Mouse (Mus musculus) yolk sac, embryonic 10.5 days (tissue): ENCODE results near the gene Fyn.

Source experiments
- DNase-seq: peaks from one replicate; pipeline ENCODE4 v3.0.0-alpha.2; 2017; ENCODE audit warnings: low spot score

The Fyn gene

DNA sequence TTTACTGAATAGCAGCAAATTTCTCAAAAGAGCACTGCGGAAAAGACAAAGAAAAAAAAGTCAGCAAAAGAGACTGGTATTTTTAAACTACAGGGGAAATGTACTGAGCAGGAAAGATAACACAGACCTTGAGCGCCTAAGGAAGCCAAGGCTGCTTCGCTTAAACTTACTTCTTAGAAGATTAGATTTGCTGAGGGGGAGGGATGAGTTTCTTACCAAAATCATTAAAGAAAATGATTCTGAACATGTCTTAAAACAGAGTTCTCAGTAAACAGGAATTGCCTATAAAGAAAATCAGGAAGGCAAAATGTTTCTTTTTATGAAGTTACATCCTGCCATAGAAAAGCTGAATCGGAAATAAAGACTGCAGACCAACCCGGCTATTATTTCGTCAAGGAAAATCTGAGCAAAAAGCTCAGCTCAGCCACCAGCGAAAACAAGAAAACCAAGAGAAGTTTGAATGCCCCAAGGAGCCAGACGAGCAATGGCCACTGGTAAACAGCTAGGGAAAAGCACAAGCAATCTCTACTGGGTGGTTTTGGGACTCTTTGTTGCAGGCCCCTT, at the start of gene Fyn:
Fyn (plus strand) TSS at position 284 of the 564 bp plus-strand sequence.
- no peak for DNase-seq

DNA sequence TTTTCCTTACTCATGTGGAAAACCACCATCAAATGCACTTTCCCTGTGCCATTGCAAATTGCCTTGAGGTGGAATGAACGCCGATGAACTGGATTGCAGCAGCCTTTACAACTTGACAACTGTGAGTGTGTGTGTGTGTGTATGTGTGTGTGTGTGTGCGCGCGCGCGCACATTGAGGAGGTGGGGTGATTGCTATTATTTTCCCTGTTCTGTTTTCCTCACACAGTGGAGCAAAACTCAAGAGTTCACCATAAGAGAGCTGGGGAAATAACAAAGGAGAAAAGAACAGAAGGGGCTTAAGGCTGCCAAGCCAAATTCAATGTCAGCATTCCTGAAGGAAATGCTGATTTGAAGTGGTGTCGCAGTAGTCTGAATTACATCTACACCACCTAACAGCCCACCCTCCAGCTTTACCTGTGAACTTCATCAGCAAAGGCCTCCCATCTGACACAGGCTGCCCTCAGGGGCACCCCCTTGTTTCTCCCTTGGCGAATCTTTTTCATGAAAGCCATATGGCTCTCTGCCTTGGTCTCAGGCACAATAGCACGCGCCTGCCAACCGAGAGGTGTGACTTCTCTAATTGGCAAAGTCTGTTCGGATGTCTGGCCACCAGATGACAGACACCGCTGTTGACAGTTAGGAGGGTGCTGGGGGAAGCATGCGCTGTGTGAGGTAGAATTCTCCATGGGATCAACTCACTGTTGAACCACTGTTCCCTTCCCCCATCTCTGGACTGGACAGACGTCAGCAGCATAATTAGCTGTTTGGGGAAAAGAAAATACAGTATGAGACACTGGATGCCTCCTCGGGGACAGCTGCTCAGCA, 47.6 kb upstream of the Fyn start:
- no peak for DNase-seq

DNA sequence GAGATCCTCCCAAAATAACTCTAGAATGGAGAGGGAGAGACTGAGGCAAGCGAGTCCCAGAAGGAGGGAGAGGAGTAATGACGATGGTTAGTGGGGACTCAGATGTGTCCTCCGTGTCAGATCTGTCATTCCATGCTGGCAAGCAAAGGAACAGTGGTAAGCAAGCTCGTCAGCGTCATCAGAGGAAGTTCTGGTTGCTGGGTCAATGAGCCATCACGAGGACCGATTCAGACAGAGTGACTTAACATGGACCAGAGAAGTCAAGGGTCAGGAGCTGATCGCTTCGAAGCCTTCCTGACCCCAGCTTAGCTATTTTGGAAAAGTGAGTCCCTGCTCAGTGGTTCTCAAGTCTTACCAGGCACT, 47.1 kb upstream of the Fyn start:
- no peak for DNase-seq

DNA sequence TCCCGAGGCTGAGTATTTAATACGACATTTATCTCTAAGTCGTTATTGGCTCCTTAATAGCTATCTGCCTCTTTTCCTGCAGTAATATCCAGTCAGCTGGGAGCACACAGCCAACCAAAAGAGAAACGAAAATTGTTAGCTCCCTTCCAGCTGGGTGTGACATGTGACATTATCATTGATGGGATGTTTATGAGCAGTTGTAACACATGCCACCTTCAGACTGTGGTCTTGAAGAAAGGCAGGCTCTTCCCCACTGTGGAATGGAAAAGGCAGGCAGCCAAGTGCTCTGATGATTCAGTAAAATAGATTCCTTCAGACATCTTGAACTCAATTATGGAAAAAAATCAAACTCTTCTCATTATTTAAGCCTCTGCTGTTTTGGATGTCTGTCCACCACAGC, 46.5 kb upstream of the Fyn start:
- no peak for DNase-seq

DNA sequence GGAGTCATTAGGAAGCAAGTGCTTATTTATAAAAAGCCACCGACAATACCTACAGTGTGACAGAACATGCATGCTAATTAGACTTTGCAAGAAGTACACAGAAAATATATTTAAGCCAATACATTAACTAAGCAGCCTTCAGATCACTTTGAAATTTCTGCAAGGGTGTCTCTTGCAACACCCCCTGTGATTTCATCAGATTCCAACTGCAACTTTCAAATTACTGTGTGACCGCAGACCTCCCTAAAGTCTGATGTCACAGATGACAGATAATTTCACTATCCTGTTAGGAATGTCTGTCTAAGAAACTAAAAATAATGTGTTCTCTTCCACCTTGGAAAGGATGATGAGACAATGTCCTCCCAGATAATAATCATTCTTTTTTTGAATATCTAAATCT, 44.4 kb upstream of the Fyn start:
- no peak for DNase-seq

DNA sequence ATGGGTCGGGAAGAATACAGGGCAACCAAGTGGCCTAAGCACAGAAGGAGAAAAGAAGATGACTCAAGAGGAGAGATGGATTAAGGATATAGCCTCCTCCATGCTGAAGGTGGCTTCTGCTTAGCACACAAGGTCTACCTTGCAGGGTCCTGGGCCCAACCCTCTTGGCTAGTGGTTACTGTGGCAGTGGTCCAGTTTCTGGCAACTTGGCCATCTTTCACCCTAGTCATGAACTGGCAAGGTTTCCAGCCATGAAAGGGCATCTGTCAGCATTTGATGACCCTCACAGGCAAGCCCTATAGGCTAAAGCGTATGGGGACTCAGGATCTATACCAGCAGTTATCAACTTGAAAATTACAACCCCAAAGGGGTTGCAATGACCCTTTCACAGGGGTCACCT, 40.0 kb upstream of the Fyn start:
- DNase-seq, result no peak

DNA sequence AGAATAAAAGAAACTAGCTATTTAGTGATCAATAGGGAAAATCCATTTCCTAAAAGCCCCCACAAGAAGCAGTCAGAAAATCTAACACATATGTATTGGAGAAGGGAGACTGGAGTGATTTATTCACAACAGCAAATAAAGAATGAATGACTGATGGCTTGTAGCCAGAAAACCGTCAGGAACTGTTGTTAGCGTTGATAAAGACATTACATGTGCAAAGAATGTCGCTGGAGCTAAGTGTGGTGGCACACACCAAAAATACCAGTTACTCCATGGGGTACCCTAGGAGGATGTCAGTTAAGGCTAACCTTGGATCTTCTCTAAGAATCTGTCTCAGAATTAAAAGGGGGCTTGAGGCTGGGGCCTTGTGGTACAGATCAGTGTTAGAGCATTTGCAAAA, 34.3 kb upstream of the Fyn start:
- no peak for DNase-seq

DNA sequence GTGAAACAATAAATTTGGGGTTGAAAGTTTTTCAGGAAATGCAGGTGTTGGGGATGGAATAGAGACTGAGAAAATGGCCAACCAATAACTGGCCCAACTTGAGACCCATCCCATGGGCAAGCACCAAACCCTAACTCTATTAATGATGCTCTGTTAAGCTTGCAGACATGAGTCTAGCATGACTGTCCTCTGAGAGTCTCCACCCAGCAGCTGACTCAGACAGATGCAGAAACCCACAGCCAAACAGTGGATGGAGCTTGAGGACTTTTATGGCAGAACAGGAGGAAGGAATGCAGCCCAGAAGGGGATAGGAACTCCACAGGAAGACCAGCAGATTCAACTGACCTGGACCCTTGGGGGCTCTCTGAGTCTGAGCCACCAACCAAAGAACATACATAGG, 32.8 kb upstream of the Fyn start:
- no peak for DNase-seq

DNA sequence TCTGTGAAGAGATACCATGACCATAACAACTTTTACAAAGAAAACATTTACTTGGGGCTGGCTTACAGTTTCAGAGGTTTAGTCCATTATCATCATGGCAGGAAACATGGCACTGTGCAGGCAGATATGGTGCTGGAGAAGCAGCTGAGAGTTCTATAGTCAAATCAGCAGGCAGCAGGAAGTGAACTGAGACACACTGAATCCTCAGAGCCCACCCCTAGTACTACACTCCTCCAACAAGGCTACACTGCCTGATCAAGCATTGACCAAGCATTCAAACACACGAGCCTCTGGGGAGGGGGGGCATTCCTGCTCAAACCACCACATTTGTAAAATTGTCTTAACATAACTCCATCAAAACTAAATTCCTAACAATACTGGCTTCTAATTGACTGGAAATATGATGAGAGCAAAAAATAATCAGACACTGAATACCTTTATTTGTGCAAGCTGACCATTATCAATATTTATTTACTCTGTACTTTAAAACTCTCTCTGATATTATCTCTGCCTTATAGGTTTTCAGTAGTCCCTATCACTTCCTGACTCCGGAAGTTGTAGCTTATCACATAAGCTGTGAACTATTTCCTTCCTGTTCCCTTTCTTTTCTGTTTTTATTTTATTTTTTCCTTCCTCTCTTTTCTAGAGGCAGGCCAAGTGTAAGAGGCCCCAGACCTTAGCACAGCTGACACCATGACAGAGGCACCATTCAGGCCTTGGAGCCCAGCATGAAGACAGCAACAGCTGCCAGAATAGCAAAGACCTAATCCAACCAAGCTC, 29.3 kb upstream of the Fyn start:
- no peak for DNase-seq

DNA sequence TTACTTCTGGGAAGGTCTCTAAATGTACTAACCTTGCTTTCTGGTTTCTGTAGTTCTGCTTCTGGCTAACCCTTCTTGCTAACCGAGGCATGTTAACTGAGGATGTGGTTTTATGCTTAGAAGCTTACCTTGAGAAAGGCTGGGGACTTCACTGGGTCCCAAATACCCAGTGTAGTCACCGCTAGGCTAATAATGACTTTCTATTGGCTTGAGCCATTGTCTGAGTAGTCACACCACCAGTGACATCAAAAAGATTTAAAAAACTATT, 28.8 kb upstream of the Fyn start:
- DNase-seq, result no peak

DNA sequence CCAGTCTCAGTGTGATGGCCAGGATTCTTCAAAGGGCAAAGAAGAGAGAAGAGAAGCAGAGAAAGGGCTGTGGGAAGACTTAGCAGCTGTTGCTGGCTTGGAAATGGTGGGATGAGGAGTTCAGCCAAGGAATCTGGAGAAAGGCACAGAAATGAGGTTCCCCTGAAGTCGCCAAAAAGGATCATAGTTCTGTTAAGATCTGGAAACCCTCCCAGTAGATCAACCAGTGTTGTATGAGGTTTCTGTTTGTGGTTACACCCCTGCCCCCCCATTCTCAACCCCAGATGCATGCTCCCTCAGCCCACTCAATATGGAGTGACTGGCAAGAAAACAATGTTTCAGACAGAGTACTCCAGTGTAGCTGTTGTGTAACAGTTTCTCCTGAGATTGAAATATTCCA, 25.1 kb upstream of the Fyn start:
- DNase-seq, result no peak

DNA sequence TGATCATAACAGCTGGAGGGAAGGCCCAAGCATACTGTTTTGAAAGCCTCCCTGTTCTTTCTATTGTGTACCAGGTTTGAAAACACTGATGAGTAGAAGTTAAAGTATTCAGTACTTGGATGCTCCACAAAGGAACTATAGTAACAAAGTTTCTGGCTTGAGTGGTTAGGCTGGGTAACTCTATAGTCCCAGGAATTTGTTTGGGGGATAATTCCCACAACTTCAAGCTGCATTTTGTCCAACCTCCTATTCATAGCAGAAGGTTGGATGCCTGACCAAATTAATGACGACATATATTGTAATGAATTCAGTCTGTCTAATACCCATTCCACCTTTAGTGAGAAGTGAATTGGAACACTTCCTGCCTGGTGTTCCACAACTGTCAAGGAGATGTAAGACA, 22.7 kb upstream of the Fyn start:
- no peak for DNase-seq

DNA sequence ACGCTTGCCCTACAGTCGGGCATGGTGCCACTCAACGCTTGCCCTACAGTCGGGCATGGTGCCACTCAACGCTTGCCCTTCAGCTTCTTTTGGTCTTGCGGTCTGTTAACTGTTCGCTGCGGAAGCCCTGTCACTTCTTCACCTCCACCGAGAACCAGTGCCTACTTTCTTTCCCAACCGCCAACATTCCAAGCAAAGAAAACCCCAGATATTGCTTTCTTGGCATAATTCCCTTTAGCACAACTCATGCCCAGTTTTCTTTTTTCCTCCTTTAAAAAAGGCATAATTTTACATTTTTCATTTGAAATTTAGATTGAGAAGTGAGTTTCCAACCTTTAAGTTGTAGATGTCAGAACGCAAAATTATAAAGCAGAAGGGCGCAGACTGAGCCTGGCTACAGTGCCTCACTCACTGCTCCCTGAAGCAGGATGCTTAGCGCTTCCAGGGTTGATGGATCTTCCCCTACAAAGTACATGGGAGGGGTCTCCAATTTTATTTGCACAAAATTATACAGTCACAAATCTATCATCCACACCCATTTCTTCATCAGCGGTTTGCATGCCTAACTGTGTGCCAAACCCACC, 18.8 kb upstream of the Fyn start:
- no peak for DNase-seq

DNA sequence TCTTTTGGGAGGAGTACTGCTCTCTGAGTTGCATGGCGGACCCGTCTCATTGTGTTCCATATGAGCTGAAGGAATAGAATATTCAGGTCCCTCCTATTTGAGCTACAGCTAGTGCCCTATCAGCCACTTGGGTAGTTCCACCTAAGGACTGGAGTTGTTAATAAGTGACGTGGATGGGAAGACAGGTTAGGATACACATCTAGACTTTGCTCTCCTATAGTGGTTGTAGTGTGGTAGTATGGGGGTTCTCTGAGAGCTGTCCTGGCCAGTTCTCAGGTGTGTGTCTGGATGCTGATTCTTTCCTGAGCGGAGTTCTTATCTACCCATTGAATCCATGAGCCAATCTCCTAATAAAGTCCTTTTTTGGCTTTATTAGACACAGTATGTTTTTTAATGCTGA, 4.5 kb upstream of the Fyn start:
- peak; percentile 49 for DNase-seq

DNA sequence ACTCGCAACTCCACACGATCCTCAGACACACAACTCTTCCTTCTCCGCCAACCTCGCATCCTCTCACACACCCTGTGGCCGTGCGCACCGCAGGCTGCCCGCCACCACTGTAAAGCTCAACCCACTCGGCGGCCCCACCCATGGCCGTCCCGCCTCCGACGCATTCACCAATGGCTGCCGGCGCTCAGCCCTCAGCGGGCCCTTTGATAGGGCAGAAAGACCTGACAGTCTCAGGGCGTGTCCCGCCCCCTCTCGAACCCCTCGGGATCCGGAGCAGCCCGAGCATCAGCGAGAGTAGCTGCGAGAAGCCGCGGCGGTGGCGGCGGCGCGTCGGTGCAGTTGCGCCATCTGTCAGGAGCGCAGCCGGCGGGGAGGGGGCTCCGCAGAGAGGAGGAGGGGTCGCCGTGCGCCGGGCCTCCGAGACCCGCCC, 862 bp downstream of the Fyn start:
- DNase-seq, result peak; percentile 95

DNA sequence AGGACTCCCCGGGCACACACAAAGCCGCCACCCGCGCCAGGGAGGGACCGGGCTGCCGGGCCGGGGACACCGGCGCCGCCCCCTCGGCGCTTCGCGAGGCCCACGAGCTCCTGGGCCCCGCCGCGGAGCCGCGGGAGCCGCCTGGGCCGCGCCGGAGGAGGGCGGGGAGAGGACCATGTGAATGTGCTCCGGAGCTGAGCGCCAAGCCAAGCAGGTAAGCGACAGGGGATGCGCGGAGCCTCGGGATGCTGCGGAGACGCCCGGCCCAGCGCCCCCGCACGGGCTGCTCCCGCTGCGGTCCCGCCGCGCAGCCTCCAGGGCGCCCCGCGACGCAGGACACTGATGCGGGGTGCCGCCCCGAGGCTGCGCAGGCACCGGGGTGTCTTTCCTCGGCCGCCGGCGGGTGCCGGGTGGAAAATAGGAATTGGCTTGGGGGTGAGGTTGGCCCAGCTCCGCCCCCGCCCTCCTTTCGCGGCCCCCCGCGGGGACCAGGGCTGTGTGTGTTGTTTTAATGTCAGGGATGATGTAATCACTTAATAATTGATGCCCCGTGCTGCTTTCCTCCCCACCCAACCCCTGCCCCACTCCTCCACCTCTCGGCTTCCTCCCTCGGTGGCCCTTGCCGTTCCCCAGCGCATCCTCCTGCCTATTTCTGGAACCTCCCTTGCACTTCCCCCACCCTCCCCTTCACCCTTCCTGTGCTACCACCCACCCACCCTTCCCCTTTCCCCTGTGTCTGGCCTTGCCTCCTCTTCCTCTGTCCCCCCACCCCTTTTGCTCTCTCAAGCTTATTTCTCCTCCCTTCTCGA, 1.5 kb downstream of the Fyn start:
- peak; percentile 58 for DNase-seq

DNA sequence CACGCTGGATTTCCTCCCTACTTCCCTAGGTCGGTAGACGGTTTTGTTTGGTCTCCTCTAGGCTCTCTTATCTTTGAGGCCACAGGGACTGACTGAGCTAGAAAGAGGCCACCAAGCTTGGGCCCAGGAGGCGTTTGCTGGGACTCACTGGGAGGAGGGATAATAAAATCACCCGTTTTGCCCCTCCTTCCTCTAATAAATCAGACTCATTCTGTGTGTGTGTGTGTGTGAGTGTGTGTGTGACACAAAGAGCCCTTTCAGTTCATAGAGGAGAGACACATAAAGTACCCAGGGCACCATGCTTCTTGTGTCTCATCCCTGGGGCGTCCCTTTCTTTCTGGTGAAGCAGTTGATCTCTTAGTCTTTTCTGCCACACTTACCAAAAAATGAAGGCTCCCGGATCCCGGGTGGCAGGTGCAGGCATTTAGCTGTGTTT, 2.1 kb downstream of the Fyn start:
- DNase-seq, result no peak

DNA sequence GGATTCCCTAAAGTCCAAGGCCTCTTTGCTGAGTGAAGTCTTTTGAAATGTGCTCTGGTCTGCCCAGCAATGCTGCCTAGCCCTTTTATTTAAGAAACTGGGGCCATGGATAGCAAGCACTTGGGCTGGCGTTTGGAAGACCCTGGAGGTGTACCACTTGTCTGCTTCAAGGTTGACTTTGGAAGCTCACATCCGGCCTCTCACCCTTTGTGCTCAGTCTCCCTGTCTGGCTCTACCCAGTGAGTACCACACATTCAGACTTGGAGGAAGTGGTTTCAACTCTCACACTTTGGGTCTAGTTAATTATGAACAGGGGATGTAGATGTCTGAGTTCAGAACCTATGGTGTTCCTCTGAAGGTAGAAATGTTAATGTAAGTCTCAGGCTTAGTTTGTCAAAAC, 2.8 kb downstream of the Fyn start:
- DNase-seq, result no peak

DNA sequence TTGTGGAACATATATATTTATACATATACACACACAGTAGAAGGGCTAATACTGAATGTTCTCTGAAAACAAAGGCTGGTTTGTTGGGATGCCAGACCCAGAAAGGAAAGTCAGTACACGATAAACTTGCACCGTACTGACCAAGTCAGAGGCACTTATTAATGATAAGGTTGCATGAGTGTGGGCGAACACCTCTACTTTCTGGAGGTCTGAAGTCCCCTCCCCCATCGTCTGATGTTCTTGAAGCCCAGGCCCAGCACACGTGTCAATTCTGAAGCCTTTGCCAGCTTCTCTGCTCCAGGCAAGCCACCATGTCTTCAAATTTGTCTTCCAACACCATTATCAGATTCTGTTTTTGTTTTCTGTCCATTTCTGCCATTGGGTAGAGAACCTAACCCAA, 3.3 kb downstream of the Fyn start:
- DNase-seq, result no peak

DNA sequence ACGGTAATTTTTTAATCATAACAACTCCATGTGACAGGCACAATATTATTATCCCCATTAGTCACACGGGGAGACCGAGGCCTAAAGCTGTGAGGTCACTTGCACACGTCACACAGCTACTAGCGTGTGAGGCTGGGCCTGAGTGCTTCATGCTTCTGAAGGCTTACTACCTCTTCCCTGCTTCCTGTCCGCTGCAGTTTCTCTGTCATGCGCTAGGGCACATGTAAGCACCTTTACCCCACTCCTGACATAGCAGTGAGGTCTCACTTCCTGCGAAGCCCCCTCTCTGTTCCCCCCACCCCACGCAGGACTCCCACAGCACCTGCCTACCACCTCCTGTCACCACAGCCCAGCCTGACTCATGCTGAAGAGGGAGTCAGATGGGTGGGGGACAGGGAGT, 8.0 kb downstream of the Fyn start:
- DNase-seq, result no peak

DNA sequence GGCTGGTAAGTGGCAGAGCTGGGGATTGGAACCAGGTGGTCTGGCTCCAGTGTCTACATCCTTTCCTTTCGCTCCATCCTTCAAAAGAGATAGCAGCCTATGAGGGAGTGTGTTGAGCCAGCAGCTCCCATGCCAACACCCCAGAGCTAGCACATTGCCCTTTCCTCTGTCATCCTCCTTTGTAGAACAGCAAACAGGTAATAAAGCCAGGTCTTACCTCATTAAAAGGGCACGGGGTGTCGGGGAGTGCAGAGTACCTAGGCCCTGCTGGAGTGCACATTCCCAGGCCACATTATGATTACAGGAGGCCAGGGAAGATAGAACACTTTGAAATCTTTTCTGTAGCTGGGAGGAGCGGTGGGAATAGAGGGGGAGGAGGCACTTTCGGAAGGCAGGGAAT, 8.6 kb downstream of the Fyn start:
- no peak for DNase-seq

DNA sequence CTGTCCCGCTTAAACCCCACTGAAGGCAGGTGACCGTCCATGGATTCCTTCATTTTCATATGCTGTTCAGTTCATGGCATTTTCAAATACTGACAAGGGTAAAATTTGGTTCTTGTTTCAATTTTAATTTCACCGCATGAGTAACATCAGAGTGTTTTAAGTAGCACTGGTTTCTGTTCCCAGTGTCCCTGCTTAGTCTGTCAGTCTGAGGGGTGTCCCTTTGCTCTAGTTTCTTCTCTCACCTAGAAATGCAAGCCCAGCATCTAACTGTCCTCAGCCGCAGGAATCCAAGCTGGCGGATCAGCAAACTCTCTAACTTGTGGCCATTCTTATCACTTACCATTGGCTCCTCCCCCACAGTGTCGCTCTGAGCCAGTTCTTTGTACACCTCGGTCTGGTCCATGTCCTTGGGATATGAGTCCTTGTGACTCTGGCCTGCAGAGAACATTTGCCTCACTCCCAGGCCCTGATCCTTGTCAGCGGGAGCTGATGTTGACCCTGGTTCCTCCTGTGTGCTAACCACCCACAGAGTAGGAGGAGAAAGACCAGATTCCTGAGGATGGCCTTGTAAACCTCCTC, 9.5 kb downstream of the Fyn start:
- DNase-seq, result peak; percentile 85
